30 mouse cellular contexts compared by ENCODE assay signal in genomic region chr17:86067444-86067843, GRCm38 (mm10).
"Had no signal": no experiment of that assay in that cellular context is flagged by ENCODE, and none has a peak within 500 bp of the region (broad histone marks: within the 10 kb centered on the region; RNA-seq: fewer than 3 reads in every experiment).

No protein-coding gene starts in this region.

- H3K4me2 ChIP-seq: limb, embryonic 12.5 days; limb, embryonic 13.5 days; limb, embryonic 15.5 days; liver, embryonic 11.5 days; liver, embryonic 12.5 days; liver, embryonic 13.5 days; liver, embryonic 15.5 days; lung, embryonic 14.5 days; lung, embryonic 15.5 days; midbrain, embryonic 11.5 days; midbrain, embryonic 12.5 days; midbrain, embryonic 13.5 days; midbrain, embryonic 15.5 days; neural tube, embryonic 12.5 days had no signal

- H3K9ac ChIP-seq: limb, embryonic 12.5 days; limb, embryonic 13.5 days; limb, embryonic 15.5 days; liver, embryonic 12.5 days; liver, embryonic 13.5 days; liver, embryonic 14.5 days; liver, embryonic 15.5 days; liver, postnatal 0 days; lung, embryonic 14.5 days; lung, embryonic 15.5 days; midbrain, embryonic 12.5 days; midbrain, embryonic 13.5 days; midbrain, embryonic 15.5 days; neural tube, embryonic 12.5 days had no signal

- H3K27ac ChIP-seq: limb, embryonic 10.5 days; limb, embryonic 12.5 days; limb, embryonic 13.5 days; limb, embryonic 15.5 days; liver, embryonic 12.5 days; liver, embryonic 13.5 days; liver, embryonic 14.5 days; liver, embryonic 15.5 days; lung, embryonic 15.5 days; macrophage; midbrain, embryonic 10.5 days; midbrain, embryonic 12.5 days; midbrain, embryonic 13.5 days; midbrain, embryonic 15.5 days; neural tube, embryonic 12.5 days had no signal

- H3K36me3 ChIP-seq: limb, embryonic 10.5 days; limb, embryonic 12.5 days; limb, embryonic 13.5 days; limb, embryonic 15.5 days; liver, embryonic 12.5 days; liver, embryonic 13.5 days; liver, embryonic 15.5 days; lung, embryonic 15.5 days; midbrain, embryonic 10.5 days; midbrain, embryonic 12.5 days; midbrain, embryonic 13.5 days; midbrain, embryonic 15.5 days; neural tube, embryonic 12.5 days had no signal

- H3K4me3 ChIP-seq: limb, embryonic 10.5 days; limb, embryonic 12.5 days; limb, embryonic 13.5 days; limb, embryonic 15.5 days; liver, embryonic 12.5 days; liver, embryonic 13.5 days; liver, embryonic 15.5 days; lung, embryonic 15.5 days; megakaryocyte, embryonic 14.5 days; midbrain, embryonic 10.5 days; midbrain, embryonic 12.5 days; midbrain, embryonic 13.5 days; midbrain, embryonic 15.5 days; myocyte; neural tube, embryonic 12.5 days had no signal

- DNase-seq: left cerebral cortex, postnatal 4 days; liver; liver, embryonic 13.5 days; liver, postnatal 0 days; lung, adult 18-20 months; lung, adult 2 months; lung, embryonic 14.5 days; lung, postnatal 10 days; lung, postnatal 14 days; lung, postnatal 36 days; lung, postnatal 4 days; midbrain, embryonic 14.5 days had no signal

- H3K27me3 ChIP-seq: limb, embryonic 12.5 days; limb, embryonic 13.5 days; limb, embryonic 15.5 days; liver, embryonic 12.5 days; liver, embryonic 13.5 days; liver, embryonic 15.5 days; lung, embryonic 15.5 days; megakaryocyte, embryonic 14.5 days; midbrain, embryonic 12.5 days; midbrain, embryonic 13.5 days; midbrain, embryonic 15.5 days; neural tube, embryonic 12.5 days had no signal

- H3K4me1 ChIP-seq: limb, embryonic 10.5 days; limb, embryonic 15.5 days; liver, embryonic 15.5 days; lung, embryonic 15.5 days; midbrain, embryonic 10.5 days; midbrain, embryonic 12.5 days; midbrain, embryonic 13.5 days; midbrain, embryonic 15.5 days; neural tube, embryonic 12.5 days had no signal

- H3K9me3 ChIP-seq: limb, embryonic 10.5 days; limb, embryonic 12.5 days; limb, embryonic 13.5 days; limb, embryonic 15.5 days; liver, embryonic 12.5 days; liver, embryonic 13.5 days; liver, embryonic 15.5 days; lung, embryonic 15.5 days; megakaryocyte, embryonic 14.5 days; midbrain, embryonic 10.5 days; midbrain, embryonic 12.5 days; midbrain, embryonic 13.5 days; midbrain, embryonic 15.5 days; neural tube, embryonic 12.5 days had no signal
